Mouse (Mus musculus): Measurements from ENCODE around the gene Gpr161. TPM values are rescaled to one million over a fixed set of nuclear protein-coding genes. Genes with fewer than 3 reads are reported as not detected.
A peak's percentile ranks its signal among the peaks of the same experiment; 100 is the strongest.

Gpr161 gene
- polyA plus RNA-seq, 1 experiment = 4.0 TPM

- H3K27me3 ChIP-seq (ENCODE audit: control insufficient read depth, insufficient read depth, insufficient read length) = no peaks in the 10 kb centered on the region
- no peaks in the 10 kb centered on the region for H3K79me2 ChIP-seq (ENCODE audit: control insufficient read depth, insufficient read depth)
- H3K79me3 ChIP-seq (ENCODE audit: low read depth) = no peaks in the 10 kb centered on the region
- TF ChIP-seq MAX (IDR thresholded peaks at IDR 0.05) (no peak), MYOD1 (IDR thresholded peaks at IDR 0.05; ENCODE audit: control insufficient read depth, insufficient read length, low read depth) (no peak), CEBPB (IDR thresholded peaks at IDR 0.05; ENCODE audit: low read depth) (no peak), MYOG (IDR thresholded peaks at IDR 0.05; ENCODE audit: control insufficient read depth, extremely low read depth, insufficient read length) (no peak), CTCF (IDR thresholded peaks at IDR 0.05; ENCODE audit: control insufficient read depth, insufficient read depth, insufficient read length) (no peak), FOSL1 (IDR thresholded peaks at IDR 0.05; ENCODE audit: insufficient read depth, low read length, poor library complexity, severe bottlenecking) (no peak), USF1 (IDR thresholded peaks at IDR 0.05; ENCODE audit: low read depth) (no peak)
- no peak overlapping the region for H3K4me3 ChIP-seq (ENCODE audit: insufficient read depth, poor library complexity, severe bottlenecking)
- H3ac ChIP-seq (ENCODE audit: control insufficient read depth, insufficient read length, low read depth) = no peak overlapping the region
- peaks cover 4% of the 10 kb centered on the region for H3K36me3 ChIP-seq (ENCODE audit: control insufficient read depth, insufficient read depth)
These were observed 6.0 kb downstream of the Gpr161 start for GRCm38 (mm10) chr1:165301567-165301966.

DNA sequence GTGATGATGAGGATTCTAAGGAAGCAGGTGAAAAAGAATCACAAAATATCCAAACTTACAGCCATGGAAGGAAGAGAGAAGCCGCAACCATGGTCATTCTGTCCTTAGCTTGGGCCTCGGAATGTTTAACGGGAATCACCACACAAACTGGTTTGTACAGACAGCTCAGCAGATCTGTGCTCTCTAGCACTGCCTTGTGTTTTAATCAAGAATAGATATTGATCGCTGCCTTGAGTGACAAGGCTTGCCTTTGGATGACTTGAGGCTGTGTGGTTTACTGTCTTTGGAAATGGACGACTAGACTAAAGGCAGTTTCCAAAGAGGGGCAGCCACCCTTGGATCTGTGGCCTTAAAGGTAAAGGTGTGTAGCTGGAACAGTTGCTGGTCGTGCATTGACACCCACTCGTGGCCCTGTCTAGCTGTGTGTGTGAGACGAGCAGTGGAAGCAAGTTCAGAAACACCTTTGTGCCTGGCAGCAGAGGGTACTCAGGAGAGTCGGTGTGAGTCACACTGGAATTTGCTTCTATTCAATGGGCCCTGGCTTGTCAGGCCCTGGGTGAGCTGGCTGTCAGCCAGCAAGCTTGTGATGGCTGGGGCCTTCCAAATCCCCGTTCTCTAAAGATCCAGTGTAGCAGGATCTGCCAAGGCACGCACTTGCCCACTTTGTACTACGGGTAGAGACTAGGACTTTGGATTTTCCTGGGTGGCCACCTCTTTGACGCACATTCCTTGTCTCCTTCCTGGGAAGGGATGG is 7.0 kb downstream of the Gpr161 start:
- Histone ChIP-seq H3ac (ENCODE audit: control insufficient read depth, insufficient read length, low read depth) (no peak overlapping the region), H3K36me3 (ENCODE audit: control insufficient read depth, insufficient read depth) (peaks cover 4% of the 10 kb centered on the region), H3K79me2 (ENCODE audit: control insufficient read depth, insufficient read depth) (no peaks in the 10 kb centered on the region), H3K79me3 (ENCODE audit: low read depth) (no peaks in the 10 kb centered on the region), H3K27me3 (ENCODE audit: control insufficient read depth, insufficient read depth, insufficient read length) (no peaks in the 10 kb centered on the region), H3K4me3 (ENCODE audit: insufficient read depth, poor library complexity, severe bottlenecking) (no peak overlapping the region)
- TF ChIP-seq FOSL1 (IDR thresholded peaks at IDR 0.05; ENCODE audit: insufficient read depth, low read length, poor library complexity, severe bottlenecking) (no peak), CTCF (IDR thresholded peaks at IDR 0.05; ENCODE audit: control insufficient read depth, insufficient read depth, insufficient read length) (no peak), USF1 (IDR thresholded peaks at IDR 0.05; ENCODE audit: low read depth) (no peak), MAX (IDR thresholded peaks at IDR 0.05) (no peak), MYOD1 (IDR thresholded peaks at IDR 0.05; ENCODE audit: control insufficient read depth, insufficient read length, low read depth) (no peak), MYOG (IDR thresholded peaks at IDR 0.05; ENCODE audit: control insufficient read depth, extremely low read depth, insufficient read length) (no peak), CEBPB (IDR thresholded peaks at IDR 0.05; ENCODE audit: low read depth) (no peak)

GRCm38 (mm10) chr1:165303209-165303608 is 7.6 kb downstream of the Gpr161 start:
- no peak overlapping the region for H3K4me3 ChIP-seq (ENCODE audit: insufficient read depth, poor library complexity, severe bottlenecking)
- H3K36me3 ChIP-seq (ENCODE audit: control insufficient read depth, insufficient read depth) = peaks cover 4% of the 10 kb centered on the region
- H3K79me2 ChIP-seq (ENCODE audit: control insufficient read depth, insufficient read depth) = no peaks in the 10 kb centered on the region
- H3K27me3 ChIP-seq (ENCODE audit: control insufficient read depth, insufficient read depth, insufficient read length) = no peaks in the 10 kb centered on the region
- no peaks in the 10 kb centered on the region for H3K79me3 ChIP-seq (ENCODE audit: low read depth)
- H3ac ChIP-seq (ENCODE audit: control insufficient read depth, insufficient read length, low read depth) = no peak overlapping the region
- TF ChIP-seq MYOD1 (IDR thresholded peaks at IDR 0.05; ENCODE audit: control insufficient read depth, insufficient read length, low read depth) = no peak
- TF ChIP-seq MAX (IDR thresholded peaks at IDR 0.05) = no peak
- TF ChIP-seq FOSL1 (IDR thresholded peaks at IDR 0.05; ENCODE audit: insufficient read depth, low read length, poor library complexity, severe bottlenecking) = no peak
- TF ChIP-seq CEBPB (IDR thresholded peaks at IDR 0.05; ENCODE audit: low read depth) = no peak
- no peak for TF ChIP-seq MYOG (IDR thresholded peaks at IDR 0.05; ENCODE audit: control insufficient read depth, extremely low read depth, insufficient read length)
- TF ChIP-seq CTCF (IDR thresholded peaks at IDR 0.05; ENCODE audit: control insufficient read depth, insufficient read depth, insufficient read length) = no peak
- TF ChIP-seq USF1 (IDR thresholded peaks at IDR 0.05; ENCODE audit: low read depth) = no peak

- H3ac ChIP-seq (ENCODE audit: control insufficient read depth, insufficient read length, low read depth) = no peak overlapping the region
- no peak overlapping the region for H3K4me3 ChIP-seq (ENCODE audit: insufficient read depth, poor library complexity, severe bottlenecking)
- no peak for TF ChIP-seq CTCF (IDR thresholded peaks at IDR 0.05; ENCODE audit: control insufficient read depth, insufficient read depth, insufficient read length)
- no peak for TF ChIP-seq MYOD1 (IDR thresholded peaks at IDR 0.05; ENCODE audit: control insufficient read depth, insufficient read length, low read depth)
- TF ChIP-seq MAX (IDR thresholded peaks at IDR 0.05) = no peak
- TF ChIP-seq MYOG (IDR thresholded peaks at IDR 0.05; ENCODE audit: control insufficient read depth, extremely low read depth, insufficient read length) = no peak
These were observed 8.8 kb downstream of the Gpr161 start for GRCm38 (mm10) chr1:165304341-165304740.

GRCm38 (mm10) chr1:165308180-165308579 is 12.6 kb downstream of the Gpr161 start:
- no peaks in the 10 kb centered on the region for H3K79me3 ChIP-seq (ENCODE audit: low read depth)
- H3K36me3 ChIP-seq (ENCODE audit: control insufficient read depth, insufficient read depth) = peaks cover 8% of the 10 kb centered on the region
- peak; percentile 22 for TF ChIP-seq USF1 (IDR thresholded peaks at IDR 0.05; ENCODE audit: low read depth)
- TF ChIP-seq CTCF (IDR thresholded peaks at IDR 0.05; ENCODE audit: control insufficient read depth, insufficient read depth, insufficient read length) = no peak
- H3K79me2 ChIP-seq (ENCODE audit: control insufficient read depth, insufficient read depth) = no peaks in the 10 kb centered on the region
- H3ac ChIP-seq (ENCODE audit: control insufficient read depth, insufficient read length, low read depth) = no peak overlapping the region
- H3K4me3 ChIP-seq (ENCODE audit: insufficient read depth, poor library complexity, severe bottlenecking) = no peak overlapping the region
- no peaks in the 10 kb centered on the region for H3K27me3 ChIP-seq (ENCODE audit: control insufficient read depth, insufficient read depth, insufficient read length)

More at GRCm38 (mm10) chr1:165304341-165304740, 8.8 kb downstream of the Gpr161 start:
- H3K36me3 ChIP-seq (ENCODE audit: control insufficient read depth, insufficient read depth) = peaks cover 4% of the 10 kb centered on the region
- H3K79me2 ChIP-seq (ENCODE audit: control insufficient read depth, insufficient read depth) = no peaks in the 10 kb centered on the region
- no peaks in the 10 kb centered on the region for H3K27me3 ChIP-seq (ENCODE audit: control insufficient read depth, insufficient read depth, insufficient read length)
- H3K79me3 ChIP-seq (ENCODE audit: low read depth) = no peaks in the 10 kb centered on the region

- H3K36me3 ChIP-seq (ENCODE audit: control insufficient read depth, insufficient read depth) = no peaks in the 10 kb centered on the region
- H3K27me3 ChIP-seq (ENCODE audit: control insufficient read depth, insufficient read depth, insufficient read length) = no peaks in the 10 kb centered on the region
- no peak for TF ChIP-seq FOSL1 (IDR thresholded peaks at IDR 0.05; ENCODE audit: insufficient read depth, low read length, poor library complexity, severe bottlenecking)
- TF ChIP-seq USF1 (IDR thresholded peaks at IDR 0.05; ENCODE audit: low read depth) = no peak
- no peak for TF ChIP-seq CEBPB (IDR thresholded peaks at IDR 0.05; ENCODE audit: low read depth)
- no peak for TF ChIP-seq MYOG (IDR thresholded peaks at IDR 0.05; ENCODE audit: control insufficient read depth, extremely low read depth, insufficient read length)
- no peak for TF ChIP-seq CTCF (IDR thresholded peaks at IDR 0.05; ENCODE audit: control insufficient read depth, insufficient read depth, insufficient read length)
- TF ChIP-seq MYOD1 (IDR thresholded peaks at IDR 0.05; ENCODE audit: control insufficient read depth, insufficient read length, low read depth) = no peak
- no peak for TF ChIP-seq MAX (IDR thresholded peaks at IDR 0.05)
- H3K4me3 ChIP-seq (ENCODE audit: insufficient read depth, poor library complexity, severe bottlenecking) = no peak overlapping the region
- H3ac ChIP-seq (ENCODE audit: control insufficient read depth, insufficient read length, low read depth) = no peak overlapping the region
- H3K79me3 ChIP-seq (ENCODE audit: low read depth) = no peaks in the 10 kb centered on the region
- no peaks in the 10 kb centered on the region for H3K79me2 ChIP-seq (ENCODE audit: control insufficient read depth, insufficient read depth)
These were observed 20.8 kb downstream of the Gpr161 start for GRCm38 (mm10) chr1:165316361-165316760.
